Mouse (Mus musculus): Measurements from ENCODE around the gene Ctnna3. TPM values are rescaled to one million over a fixed set of nuclear protein-coding genes. Genes with fewer than 3 reads are reported as not detected.
"Not testable (repeated sequence)": the region's sequence is repeated elsewhere in the genome, so short reads cannot be mapped to it uniquely, and the experiment has no call there.

Ctnna3 gene
- polyA plus RNA-seq, 1 experiment = 1.2 TPM

DNA sequence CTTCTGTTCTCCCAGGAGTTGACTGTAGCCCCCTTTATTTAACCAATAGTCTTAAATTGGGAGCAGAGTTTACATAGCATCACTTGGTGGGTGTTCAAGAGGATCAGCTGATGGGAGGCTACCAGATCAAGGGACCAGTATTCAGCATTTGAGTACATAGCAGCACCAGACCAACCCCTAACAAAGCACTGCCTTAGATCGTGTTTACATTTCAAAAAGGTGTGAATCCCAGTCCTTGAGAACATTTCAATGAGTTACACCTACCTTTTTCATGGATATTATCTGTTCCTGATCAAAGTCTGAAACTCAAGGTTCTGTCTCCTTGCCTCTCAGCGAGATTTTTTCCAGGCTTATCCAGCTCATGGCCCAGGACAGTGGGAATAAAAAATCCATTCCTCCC is 1306.7 kb downstream of the Ctnna3 start:
- Histone ChIP-seq H3K4me1 (ENCODE audit: control insufficient read depth, insufficient read depth, low read length) (no peaks in the 10 kb centered on the region), H3K27ac (ENCODE audit: control insufficient read depth, insufficient read depth, low read depth, low read length, poor library complexity) (no peak overlapping the region), H3K4me3 (replicated peaks; ENCODE audit: control insufficient read depth, low read depth, low read length) (no peak overlapping the region)
- TF ChIP-seq POLR2A (IDR thresholded peaks at IDR 0.05; ENCODE audit: borderline replicate concordance, control insufficient read depth, low read depth, low read length) (no peak), CTCF (IDR thresholded peaks at IDR 0.05; ENCODE audit: control insufficient read depth, insufficient read depth, low read length) (no peak)
- 19% methylated on average over 2 of the region's 2 CpGs for WGBS

DNA sequence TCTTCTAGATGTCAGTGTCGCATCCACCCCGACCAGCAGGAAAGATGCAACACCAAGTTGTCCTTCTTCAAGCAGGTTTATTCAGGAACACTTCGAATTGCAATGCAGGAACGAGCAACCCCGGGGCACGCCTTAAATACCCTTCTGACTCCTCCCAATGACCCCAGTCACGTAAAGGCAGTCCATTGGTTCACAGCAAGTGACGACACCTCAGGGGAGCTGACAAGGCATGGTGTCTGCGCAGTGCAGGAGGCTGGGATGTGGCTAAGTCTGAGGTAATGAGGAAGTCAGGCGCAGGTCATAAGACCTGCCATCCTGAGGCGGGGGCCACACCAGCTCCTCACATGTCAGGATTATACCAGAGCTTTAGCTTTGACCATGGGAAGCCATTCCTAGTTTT is 1311.8 kb downstream of the Ctnna3 start:
- not testable (repeated sequence) for H3K4me1 ChIP-seq (ENCODE audit: control insufficient read depth, insufficient read depth, low read length); H3K4me3 ChIP-seq (replicated peaks; ENCODE audit: control insufficient read depth, low read depth, low read length); H3K27ac ChIP-seq (ENCODE audit: control insufficient read depth, insufficient read depth, low read depth, low read length, poor library complexity)
- 70% methylated on average over 11 of the region's 11 CpGs for WGBS

DNA sequence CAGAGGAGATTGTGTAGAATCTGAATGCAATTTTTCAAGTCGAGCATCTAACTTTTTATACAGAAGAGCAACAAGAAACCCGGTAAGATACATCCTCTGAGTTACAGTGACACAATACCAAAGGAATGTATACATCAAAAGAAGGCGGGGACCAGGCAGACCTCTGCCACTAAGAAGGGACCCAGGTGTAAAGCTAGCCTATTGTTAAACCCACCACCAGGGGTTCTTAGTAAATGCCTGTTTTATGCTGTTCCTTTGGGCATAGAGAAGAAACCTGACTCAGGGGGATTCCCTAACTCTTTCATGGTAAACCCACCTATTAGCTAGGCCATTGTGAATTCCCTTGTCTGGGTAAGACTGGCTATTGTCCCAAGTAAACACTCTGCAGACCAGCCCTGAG is 1314.2 kb downstream of the Ctnna3 start:
- H3K4me3 ChIP-seq (replicated peaks; ENCODE audit: control insufficient read depth, low read depth, low read length); H3K27ac ChIP-seq (ENCODE audit: control insufficient read depth, insufficient read depth, low read depth, low read length, poor library complexity); H3K4me1 ChIP-seq (ENCODE audit: control insufficient read depth, insufficient read depth, low read length): not testable (repeated sequence)
- WGBS = 53% methylated on average over 3 of the region's 3 CpGs

DNA sequence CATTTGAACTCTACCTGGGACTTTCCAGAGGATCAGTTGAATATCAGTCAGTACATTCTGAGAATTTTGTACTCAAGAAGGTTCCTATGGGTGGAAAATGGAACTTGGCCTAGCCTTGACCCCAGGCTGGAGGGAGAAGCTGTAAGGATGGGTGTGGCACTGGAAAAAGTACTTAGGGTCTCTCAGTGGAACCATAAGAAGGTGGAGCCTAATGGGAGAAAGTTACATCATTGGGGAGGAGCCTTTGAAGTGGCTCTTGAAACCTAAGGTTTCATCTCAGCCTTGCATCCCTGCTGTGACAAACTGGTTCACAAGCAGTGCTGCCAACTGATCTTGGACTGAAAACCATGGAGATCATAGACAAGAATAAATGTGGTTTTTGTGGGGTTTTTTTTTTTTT is 1318.8 kb downstream of the Ctnna3 start:
- no peak overlapping the region for H3K4me3 ChIP-seq (replicated peaks; ENCODE audit: control insufficient read depth, low read depth, low read length)
- H3K4me1 ChIP-seq (ENCODE audit: control insufficient read depth, insufficient read depth, low read length) = no peaks in the 10 kb centered on the region
- no peak overlapping the region for H3K27ac ChIP-seq (ENCODE audit: control insufficient read depth, insufficient read depth, low read depth, low read length, poor library complexity)
- no peak for TF ChIP-seq POLR2A (IDR thresholded peaks at IDR 0.05; ENCODE audit: borderline replicate concordance, control insufficient read depth, low read depth, low read length)
- TF ChIP-seq CTCF (IDR thresholded peaks at IDR 0.05; ENCODE audit: control insufficient read depth, insufficient read depth, low read length) = no peak

DNA sequence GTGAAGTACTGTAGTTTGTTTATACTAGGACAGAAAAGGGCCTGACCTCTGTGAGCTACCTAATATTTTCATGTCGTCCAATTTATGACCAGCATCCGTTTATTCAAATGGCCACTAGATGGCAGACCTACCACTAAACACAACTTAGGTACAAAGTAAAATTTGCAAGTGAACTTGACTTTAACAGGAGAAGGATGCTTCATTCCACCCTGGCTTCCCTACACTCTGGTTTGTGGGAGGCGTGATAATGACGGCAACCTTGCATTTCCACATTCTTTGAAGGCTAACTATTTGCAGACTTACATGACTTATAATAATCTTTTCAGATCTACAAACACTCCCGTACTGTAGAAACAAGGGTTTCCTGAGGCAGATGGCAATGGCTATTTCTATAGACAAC is 1320.9 kb downstream of the Ctnna3 start:
- 38% methylated on average over 5 of the region's 5 CpGs for WGBS
- Histone ChIP-seq H3K4me3 (replicated peaks; ENCODE audit: control insufficient read depth, low read depth, low read length) (no peak overlapping the region), H3K4me1 (ENCODE audit: control insufficient read depth, insufficient read depth, low read length) (no peaks in the 10 kb centered on the region)

DNA sequence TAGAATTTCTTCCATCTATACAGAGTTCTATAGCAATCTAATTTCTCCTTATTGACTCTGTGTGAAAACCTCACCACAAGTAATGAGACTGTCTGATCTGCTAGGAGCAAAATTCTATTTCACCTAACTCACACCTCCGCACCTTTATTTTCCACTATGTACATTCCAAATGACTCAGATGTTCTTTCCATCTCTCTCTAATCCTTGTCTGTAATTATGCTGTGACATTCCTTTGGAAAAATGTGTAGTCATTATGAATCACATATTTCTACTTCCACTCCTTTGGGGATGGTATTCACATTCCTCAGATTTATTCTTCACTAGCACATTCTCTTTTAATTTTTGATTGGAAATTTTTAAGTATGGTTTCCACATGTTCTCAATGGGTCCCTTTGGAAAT is 1406.4 kb downstream of the Ctnna3 start:
- 88% methylated on average over 1 of the region's 1 CpGs for WGBS
- H3K4me1 ChIP-seq (ENCODE audit: control insufficient read depth, insufficient read depth, low read length) = no peaks in the 10 kb centered on the region
- no peak overlapping the region for H3K4me3 ChIP-seq (replicated peaks; ENCODE audit: control insufficient read depth, low read depth, low read length)

More for the DNA sequence above, 1320.9 kb downstream of the Ctnna3 start:
- TF ChIP-seq POLR2A (IDR thresholded peaks at IDR 0.05; ENCODE audit: borderline replicate concordance, control insufficient read depth, low read depth, low read length) = no peak
- TF ChIP-seq CTCF (IDR thresholded peaks at IDR 0.05; ENCODE audit: control insufficient read depth, insufficient read depth, low read length) = no peak
- no peak overlapping the region for H3K27ac ChIP-seq (ENCODE audit: control insufficient read depth, insufficient read depth, low read depth, low read length, poor library complexity)

DNA sequence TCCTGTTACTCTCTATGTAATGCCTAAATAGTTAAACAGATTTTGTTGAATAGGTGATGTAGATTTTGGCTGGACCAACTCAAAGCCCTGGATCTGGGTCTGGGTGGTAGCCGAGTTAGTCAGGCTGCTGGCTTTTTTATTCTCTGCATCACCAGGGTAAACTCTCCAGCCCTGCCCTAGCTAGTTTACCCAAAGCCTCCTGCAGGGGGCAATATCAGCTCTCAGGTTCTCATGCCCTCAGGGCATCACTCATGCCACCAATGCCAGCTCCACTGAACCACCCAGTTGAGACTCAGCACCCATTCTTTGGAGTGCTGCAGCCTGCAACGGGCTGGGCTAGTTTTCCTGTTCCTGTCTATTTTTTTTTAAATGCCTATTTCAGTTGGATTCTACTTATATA is 1431.5 kb downstream of the Ctnna3 start:
- 68% methylated on average over 2 of the region's 2 CpGs for WGBS
- Histone ChIP-seq H3K27ac (ENCODE audit: control insufficient read depth, insufficient read depth, low read depth, low read length, poor library complexity) (no peak overlapping the region), H3K4me3 (replicated peaks; ENCODE audit: control insufficient read depth, low read depth, low read length) (no peak overlapping the region), H3K4me1 (ENCODE audit: control insufficient read depth, insufficient read depth, low read length) (no peaks in the 10 kb centered on the region)
- TF ChIP-seq CTCF (IDR thresholded peaks at IDR 0.05; ENCODE audit: control insufficient read depth, insufficient read depth, low read length) (no peak), POLR2A (IDR thresholded peaks at IDR 0.05; ENCODE audit: borderline replicate concordance, control insufficient read depth, low read depth, low read length) (no peak)

More for the DNA sequence above, 1406.4 kb downstream of the Ctnna3 start:
- no peak for TF ChIP-seq CTCF (IDR thresholded peaks at IDR 0.05; ENCODE audit: control insufficient read depth, insufficient read depth, low read length)
- no peak for TF ChIP-seq POLR2A (IDR thresholded peaks at IDR 0.05; ENCODE audit: borderline replicate concordance, control insufficient read depth, low read depth, low read length)
- no peak overlapping the region for H3K27ac ChIP-seq (ENCODE audit: control insufficient read depth, insufficient read depth, low read depth, low read length, poor library complexity)

DNA sequence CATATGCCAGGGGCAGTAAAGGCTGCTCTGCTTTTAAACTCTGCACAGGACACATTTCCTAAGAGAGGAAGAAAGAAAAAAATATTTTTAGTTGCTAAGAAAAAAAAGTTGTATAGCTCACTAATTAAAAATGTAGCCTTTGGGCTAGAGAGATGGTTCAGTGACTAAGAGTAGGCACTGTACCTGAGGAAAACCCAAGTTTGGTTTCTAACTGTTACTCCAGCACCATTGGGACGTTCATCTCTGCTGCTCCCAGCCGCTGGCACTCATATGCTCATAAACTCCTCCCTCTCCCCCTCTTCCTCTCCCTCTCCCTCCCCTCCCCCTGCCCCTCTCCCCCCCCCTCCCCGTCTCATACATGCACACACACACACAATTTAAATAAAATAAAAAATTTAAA is 1441.0 kb downstream of the Ctnna3 start:
- Histone ChIP-seq H3K4me1 (ENCODE audit: control insufficient read depth, insufficient read depth, low read length) (no peaks in the 10 kb centered on the region), H3K27ac (ENCODE audit: control insufficient read depth, insufficient read depth, low read depth, low read length, poor library complexity) (no peak overlapping the region), H3K4me3 (replicated peaks; ENCODE audit: control insufficient read depth, low read depth, low read length) (no peak overlapping the region)
- TF ChIP-seq POLR2A (IDR thresholded peaks at IDR 0.05; ENCODE audit: borderline replicate concordance, control insufficient read depth, low read depth, low read length) = no peak
- no peak for TF ChIP-seq CTCF (IDR thresholded peaks at IDR 0.05; ENCODE audit: control insufficient read depth, insufficient read depth, low read length)
- 63% methylated on average over 3 of the region's 3 CpGs for WGBS

DNA sequence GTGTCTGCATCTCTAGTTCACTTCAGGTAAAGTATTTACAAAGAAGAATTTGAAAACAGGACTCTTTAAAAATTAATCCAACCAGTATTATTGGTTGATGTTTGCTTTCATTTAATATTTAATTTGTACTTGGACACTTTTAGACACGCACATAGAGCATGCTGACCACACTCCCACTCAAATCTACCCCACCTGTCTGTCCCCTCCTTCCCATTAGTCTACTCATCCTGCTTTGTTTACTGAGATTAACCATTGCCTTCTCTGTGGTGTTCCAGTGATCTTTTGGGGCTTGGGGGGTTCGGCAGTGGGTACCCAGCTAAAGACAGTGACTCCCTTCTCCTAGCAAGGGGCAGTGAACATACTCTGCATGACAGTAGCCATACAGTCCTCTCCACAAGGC is 1446.6 kb downstream of the Ctnna3 start:
- TF ChIP-seq CTCF (IDR thresholded peaks at IDR 0.05; ENCODE audit: control insufficient read depth, insufficient read depth, low read length) (no peak), POLR2A (IDR thresholded peaks at IDR 0.05; ENCODE audit: borderline replicate concordance, control insufficient read depth, low read depth, low read length) (no peak)
- Histone ChIP-seq H3K4me3 (replicated peaks; ENCODE audit: control insufficient read depth, low read depth, low read length) (no peak overlapping the region), H3K4me1 (ENCODE audit: control insufficient read depth, insufficient read depth, low read length) (no peaks in the 10 kb centered on the region), H3K27ac (ENCODE audit: control insufficient read depth, insufficient read depth, low read depth, low read length, poor library complexity) (no peak overlapping the region)
- WGBS = 50% methylated on average over 2 of the region's 2 CpGs

All from bone marrow, adult 2 months (tissue).